Mouse (Mus musculus) cerebellum, adult 18-20 months (tissue): ENCODE measurements around the gene Tbc1d10b.
"Not testable (repeated sequence)": the region's sequence is repeated elsewhere in the genome, so short reads cannot be mapped to it uniquely, and the experiment has no call there.

ENCODE experiments used
- DNase-seq, 2 experiments: peaks; one replicate each; pipeline ENCODE4 v3.0.0; 2021

Tbc1d10b gene

DNA sequence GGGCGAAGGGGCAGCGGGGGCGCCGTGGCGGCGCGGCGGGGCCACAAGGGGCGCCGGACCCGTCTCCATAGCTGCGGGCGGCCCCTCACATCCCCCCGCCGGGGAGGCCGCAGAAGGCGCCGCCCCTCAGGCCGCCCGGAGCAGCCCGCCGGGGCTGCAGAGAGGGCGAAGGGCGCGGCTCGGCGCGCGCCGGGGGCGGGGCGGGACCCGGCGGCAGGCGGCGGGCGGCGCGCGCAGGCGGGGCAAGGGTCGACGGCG, at the start of gene Tbc1d10b:
Gene Tbc1d10b, minus strand, starts transcription at position 174 of the 258 bp plus-strand sequence.
- no peak for DNase-seq

GRCm38 (mm10) chr7:127256518-127256917, 48.2 kb upstream of the Tbc1d10b start:
- DNase-seq: no peak

DNA sequence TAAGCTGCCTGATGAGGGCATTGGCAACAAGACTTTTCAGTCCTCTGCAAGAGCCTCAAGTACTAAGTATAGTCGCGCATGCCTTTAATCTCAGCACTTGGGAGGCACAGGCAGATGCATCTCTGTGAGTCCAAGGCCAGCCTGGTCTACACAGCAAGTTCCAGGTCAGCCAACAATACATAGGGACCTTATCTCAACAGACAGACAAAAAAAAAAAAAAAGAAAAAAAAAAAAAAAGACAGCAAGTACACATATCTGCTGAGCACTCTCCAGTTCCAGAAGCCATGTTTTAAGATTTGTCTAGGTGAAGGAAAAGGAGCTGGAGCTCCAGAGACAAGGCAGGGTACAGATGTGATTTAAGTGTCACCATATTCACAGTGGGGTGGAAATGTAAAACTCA, 47.7 kb upstream of the Tbc1d10b start:
- DNase-seq: no peak

DNA sequence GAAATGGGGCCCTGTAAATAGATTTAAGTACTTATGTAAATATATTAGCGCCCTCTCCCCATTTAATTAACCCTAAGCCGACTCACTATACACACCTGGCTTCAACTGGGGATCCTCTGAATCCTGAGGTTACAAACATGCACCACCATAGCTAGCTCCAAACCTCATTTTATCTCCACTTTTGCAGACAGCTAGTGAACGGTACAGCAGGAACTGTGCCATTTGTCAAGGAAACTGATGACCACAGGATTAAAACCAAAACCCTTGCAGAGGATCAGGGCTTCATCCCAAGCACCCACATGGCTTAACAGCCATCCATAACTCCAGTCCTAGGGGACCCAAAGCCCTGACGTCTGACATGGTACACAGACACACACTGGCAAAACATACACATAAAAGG, 46.7 kb upstream of the Tbc1d10b start:
- no peak for DNase-seq

- peak; percentile 95 to 98 for DNase-seq
Measured at GRCm38 (mm10) chr7:127253821-127254769, 45.8 kb upstream of the Tbc1d10b start.

- peak in 1 of 2 experiments; percentile 35 for DNase-seq
Measured at GRCm38 (mm10) chr7:127253341-127253740, 45.1 kb upstream of the Tbc1d10b start.

DNA sequence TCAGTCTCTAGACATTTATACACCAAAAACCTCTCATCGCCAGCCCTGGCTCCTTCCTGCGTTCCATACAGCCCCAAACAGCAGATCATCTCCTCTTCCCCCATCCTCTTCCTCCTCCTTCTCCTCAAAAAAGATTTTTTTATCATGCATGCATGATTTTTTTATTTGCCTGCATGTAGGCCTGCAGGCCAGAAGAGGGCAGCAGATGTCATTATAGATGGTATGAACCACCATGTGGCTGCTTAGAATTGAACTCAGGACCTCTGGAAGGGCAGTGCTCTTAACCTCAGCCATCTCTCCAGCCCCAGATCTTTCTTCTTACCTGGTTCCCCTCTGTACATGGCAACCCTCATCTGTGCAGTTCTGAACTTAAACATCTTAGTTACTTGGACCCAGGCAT, 44.1 kb upstream of the Tbc1d10b start:
- peak in 1 of 2 experiments; percentile 23 for DNase-seq

GRCm38 (mm10) chr7:127250511-127250910, 42.2 kb upstream of the Tbc1d10b start:
- DNase-seq: not testable (repeated sequence)

DNA sequence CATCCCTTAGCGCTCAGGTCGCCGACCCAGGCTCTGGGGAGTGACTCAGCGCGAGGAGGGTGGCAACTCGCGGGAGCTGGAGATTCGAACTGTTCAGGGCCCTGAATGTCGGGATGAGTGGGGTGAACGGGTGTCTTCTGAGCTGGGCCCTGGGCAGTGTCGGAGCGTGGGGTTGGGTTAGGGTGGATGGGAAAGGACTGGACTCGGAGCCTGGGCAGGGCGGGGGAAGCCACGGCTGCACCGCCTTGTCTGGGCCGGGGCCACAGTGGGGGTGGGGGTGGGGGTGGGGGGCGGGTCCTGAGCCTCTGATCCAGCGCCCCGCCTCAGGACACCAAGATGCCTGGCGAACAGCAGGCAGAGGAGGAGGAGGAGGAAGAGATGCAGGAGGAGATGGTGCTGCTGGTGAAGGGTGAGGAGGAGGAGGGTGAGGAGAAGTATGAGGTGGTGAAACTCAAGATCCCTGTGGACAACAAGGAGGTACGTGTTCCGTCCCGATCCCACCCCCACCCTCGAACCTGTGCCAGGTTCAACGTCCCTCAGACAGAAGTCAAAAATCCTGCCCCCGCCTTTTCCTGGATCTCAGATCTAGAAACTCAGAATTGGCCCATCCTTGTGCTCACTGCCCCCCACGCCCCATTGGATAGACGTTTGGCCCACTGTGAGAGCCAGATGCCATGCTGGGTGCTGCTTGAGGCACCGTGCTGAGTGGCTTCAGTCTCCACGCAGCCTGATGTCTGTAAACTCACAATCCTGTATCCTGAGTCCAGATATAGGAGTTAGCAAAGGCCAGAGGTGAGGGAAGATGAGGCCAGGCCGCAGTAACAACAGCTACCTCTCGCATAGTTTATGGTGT, 36.6 kb upstream of the Tbc1d10b start:
- no peak for DNase-seq

- DNase-seq: peak; percentile 97 to 98
Measured at GRCm38 (mm10) chr7:127243870-127244657, 35.8 kb upstream of the Tbc1d10b start, which contains the start of gene Zfp771. Zfp771 (plus strand) TSS chr7:127244274.

DNA sequence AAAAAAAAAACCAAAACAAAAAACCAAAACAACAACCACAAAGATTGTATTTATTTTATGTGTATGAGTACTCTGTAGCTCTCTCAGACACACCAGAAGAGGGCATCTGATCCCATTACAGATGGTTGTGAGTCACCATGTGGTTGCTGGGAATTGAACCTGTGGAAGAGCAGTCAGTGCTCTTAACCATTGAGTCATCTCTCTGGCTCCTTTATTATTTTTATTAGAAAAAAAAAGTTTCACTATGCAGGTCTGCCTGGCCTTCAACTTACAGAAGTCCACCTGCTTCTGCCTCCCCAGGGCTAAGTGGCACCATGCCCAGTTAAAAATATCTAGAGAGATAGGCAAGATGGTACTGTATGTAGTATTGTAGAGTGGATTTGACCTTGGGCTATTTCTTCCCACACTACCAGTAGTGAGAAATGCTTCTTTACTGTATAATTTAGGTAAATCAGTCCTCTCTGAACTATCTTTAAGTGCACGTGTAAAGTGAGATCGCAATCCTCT, 35.1 kb upstream of the Tbc1d10b start:
- no peak for DNase-seq

DNA sequence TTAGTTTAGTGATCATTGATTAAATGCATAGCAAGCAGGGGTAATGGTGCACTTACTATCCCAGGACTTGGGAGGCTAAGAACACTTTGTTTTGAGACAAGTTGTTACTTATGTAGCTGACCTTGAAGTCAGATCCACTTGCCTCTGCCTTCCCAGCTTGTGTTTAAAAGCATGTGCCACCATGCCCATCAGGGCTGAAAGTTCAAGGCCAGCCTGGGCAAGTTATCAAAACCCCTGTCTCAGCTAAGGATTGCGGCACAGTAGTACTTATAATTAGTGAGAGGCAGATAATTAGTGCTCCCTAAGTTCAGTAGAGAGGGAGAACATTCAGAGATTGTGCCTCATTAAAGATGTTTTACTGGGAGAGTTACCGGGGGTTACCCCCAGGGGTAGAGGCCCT, 26.5 kb upstream of the Tbc1d10b start:
- no peak for DNase-seq

GRCm38 (mm10) chr7:127233765-127234164, 25.5 kb upstream of the Tbc1d10b start:
- no peak for DNase-seq

- peak in 1 of 2 experiments; percentile 43 for DNase-seq
Measured at GRCm38 (mm10) chr7:127233368-127233749, 25.1 kb upstream of the Tbc1d10b start.

DNA sequence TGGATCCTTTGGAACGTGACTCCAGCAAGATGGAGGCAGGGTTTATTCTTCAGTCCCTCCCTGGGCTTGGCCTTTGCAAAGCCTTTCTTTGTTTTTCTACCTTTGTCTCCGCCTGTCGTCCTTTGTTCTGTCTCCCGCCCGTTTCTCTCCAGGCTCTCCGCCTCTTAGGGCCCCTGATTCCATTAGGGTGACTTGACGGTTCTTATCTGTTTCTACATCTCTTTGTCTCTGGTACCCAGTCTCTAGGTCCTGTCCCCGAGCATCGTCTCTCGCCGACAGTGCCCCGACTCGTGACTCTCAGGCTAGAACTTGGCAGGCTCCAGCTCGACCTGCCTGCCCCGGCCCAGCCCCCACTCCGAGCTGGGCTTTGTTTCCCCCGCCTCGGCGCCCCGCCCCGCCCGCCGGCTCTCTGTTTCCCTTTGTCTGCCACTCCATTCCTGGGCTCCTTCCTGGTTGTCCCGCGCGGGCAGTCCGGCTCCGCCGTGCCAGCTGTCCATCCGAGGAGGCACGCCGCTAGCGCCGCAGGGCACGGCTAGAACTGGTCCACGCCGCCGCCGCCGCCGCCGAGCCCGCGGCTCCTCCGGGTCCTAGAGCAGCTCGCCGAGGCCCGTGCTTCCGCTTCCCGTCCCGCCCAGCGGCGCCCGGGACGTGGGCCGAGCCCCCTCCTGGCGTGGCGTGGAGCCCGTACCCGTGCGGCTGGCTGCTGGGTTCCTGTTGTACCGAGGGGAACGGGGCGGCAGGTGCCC, 24.5 kb upstream of the Tbc1d10b start, which contains the start of the genes Zfp553 and Sept1:
Gene Zfp553, plus strand, starts transcription at position 440 of the 746 bp plus-strand sequence.
Gene Sept1, minus strand, starts transcription at position 509 of the 746 bp plus-strand sequence.
- DNase-seq: peak; percentile 87 to 91

DNA sequence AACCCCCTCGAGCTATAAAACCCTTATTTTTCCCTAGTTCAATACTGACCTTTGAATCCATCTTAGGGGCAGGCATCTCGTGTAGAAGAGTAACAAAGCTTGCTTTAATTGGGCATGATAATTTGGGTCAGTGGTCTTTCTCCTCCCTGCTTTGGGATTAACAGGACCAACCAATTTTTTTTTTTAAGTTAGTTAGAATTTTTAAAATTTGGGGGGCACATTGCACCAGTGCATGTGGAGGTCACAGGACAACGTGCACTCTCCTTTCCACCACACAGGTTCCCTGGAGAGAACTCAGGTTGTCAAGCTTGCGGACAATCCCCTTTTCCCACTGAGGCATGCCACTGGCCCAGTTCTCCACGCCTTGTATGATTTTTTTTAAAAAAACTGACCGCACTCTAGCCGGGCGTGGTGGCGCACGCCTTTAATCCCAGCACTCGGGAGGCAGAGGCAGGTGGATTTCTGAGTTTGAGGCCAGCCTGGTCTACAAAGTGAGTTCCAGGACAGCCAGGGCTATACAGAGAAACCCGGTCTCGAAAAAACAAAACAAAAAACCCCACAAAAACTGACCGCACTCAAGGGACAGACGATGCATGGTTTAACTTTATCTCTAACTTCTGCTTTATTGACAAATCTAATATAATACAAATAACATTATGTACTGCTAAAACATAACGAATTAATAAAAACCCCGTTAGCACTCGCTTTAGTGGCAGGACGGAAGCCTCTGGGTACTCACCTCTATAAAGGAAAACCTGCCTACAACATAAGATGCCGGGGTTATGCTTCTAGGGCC, 23.8 kb upstream of the Tbc1d10b start:
- DNase-seq: no peak

GRCm38 (mm10) chr7:127231376-127231775, 23.1 kb upstream of the Tbc1d10b start:
- no peak for DNase-seq

DNA sequence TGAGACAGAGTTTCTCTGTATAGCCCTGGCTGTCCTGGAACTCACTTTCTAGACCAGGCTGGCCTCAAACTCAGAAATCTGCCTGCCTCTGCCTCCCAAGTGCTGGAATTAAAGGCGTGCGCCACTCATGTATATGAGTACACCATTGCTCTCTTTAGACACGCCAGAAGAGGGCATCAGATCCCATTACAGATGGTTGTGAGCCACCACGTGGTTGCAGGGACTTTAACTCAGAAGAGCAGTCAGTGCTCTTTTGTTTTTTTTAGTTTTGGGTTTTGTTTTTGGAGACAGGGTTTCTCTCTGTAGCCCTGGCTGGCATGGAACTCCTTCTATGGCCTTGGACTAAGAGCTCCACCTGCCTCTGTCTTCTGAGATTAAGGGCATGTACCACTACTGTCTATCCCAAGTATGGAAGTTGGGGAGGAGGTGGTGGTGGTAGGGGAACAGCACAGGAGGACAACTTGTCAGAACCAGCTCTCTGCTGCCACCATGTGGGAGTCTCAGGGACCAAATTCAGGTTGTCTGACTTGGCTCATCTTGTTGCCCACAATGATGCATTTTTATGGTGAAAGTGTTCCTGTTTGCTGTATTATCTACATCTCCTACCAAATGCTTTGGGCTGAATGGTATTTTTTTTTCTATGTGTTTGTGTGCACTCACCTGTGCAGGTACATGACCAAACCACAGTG, 20.5 kb upstream of the Tbc1d10b start:
- DNase-seq: peak; percentile 85 to 87

GRCm38 (mm10) chr7:127225147-127225995, 17.1 kb upstream of the Tbc1d10b start:
- no peak for DNase-seq
